Mouse (Mus musculus) ES-E14 (cell line): ENCODE measurements around the gene Capn1.

Experiments
- CHD2 ChIP-seq: IDR thresholded peaks from 2 replicates; pipeline ENCODE4 v1.6.1; 2014; ENCODE audit warnings: mild to moderate bottlenecking, low read depth, low read length, inconsistent platforms
- HCFC1 ChIP-seq: IDR thresholded peaks from 2 replicates; pipeline ENCODE4 v1.6.1; 2012; ENCODE audit warnings: low read length, inconsistent platforms, borderline replicate concordance; ENCODE audit not compliant: insufficient read depth
- MAFK ChIP-seq: IDR thresholded peaks from 2 replicates; pipeline ENCODE4 v1.6.1; 2014; ENCODE audit warnings: mild to moderate bottlenecking, low read depth, low read length, inconsistent platforms; ENCODE audit not compliant: insufficient read depth
- ZC3H11A ChIP-seq: IDR thresholded peaks from 2 replicates; pipeline ENCODE4 v1.6.1; 2012; ENCODE audit warnings: low read depth, mild to moderate bottlenecking, inconsistent platforms, low read length, borderline replicate concordance

DNA sequence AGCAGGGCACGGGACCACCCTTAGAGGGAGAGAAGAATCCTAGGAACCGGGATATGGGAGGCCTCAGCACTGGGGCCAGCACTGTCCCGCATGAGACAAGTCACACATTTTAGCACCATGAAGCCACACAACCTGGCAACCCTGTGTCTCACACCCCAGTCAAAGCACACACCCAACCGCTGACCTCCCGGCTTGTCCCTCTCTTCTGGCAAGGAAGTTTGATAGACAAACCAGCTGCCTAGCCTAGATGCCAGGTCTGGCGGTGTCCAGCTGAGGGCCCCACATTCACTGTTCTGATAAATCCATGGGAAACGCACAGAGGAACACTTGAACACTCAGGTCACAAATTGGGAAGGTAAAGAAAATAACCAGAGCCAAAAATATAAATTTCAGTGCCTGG lies 73.1 kb downstream of the Capn1 start:
- TF ChIP-seq ZC3H11A: no peak
- no peak for TF ChIP-seq HCFC1
- no peak for TF ChIP-seq CHD2
- TF ChIP-seq MAFK: no peak
